Mouse (Mus musculus) kidney, postnatal 0 days (tissue): Measurements from ENCODE around the gene Nt5c1a. TPM values are rescaled to one million over a fixed set of nuclear protein-coding genes. Genes with fewer than 3 reads are reported as not detected.

Experiments used
- ATAC-seq: fragments of 200-750 bp; cut with Nextera tagmentation; replicated peaks from 2 replicates; pipeline ENCODE4 v1.8.0; 2017; ENCODE audit warnings: low read depth, moderate number of reproducible peaks, moderate TSS enrichment, moderate library complexity; ENCODE audit not compliant: low FRiP score
- DNase-seq: peaks from one replicate; pipeline ENCODE4 v3.0.0-alpha.2; 2016; ENCODE audit warnings: low spot score
- H3K27ac ChIP-seq: fragments of 300-500 bp; sonication (generic); 2 replicates; pipeline ENCODE4 v1.5.1; 2014; ENCODE audit warnings: mild to moderate bottlenecking
- H3K27me3 ChIP-seq: fragments of 300-500 bp; sonication (generic); 2 replicates; pipeline ENCODE4 v1.6.1; 2014; ENCODE audit warnings: low read length, mixed read lengths; ENCODE audit not compliant: insufficient read depth
- H3K36me3 ChIP-seq: fragments of 300-500 bp; sonication (generic); 2 replicates; pipeline ENCODE4 v1.6.1; 2014; ENCODE audit warnings: low read length, mixed read lengths; ENCODE audit not compliant: insufficient read depth
- H3K4me1 ChIP-seq: fragments of 300-500 bp; sonication (generic); replicated peaks from 2 replicates; pipeline ENCODE4 v1.6.1; 2014; ENCODE audit warnings: antibody characterized with exemption, low read length, mixed read lengths; ENCODE audit not compliant: insufficient read depth
- H3K4me2 ChIP-seq: fragments of 300-500 bp; sonication (generic); 2 replicates; pipeline ENCODE4 v1.6.1; 2014; ENCODE audit warnings: mild to moderate bottlenecking, low read length, moderate library complexity, mixed read lengths
- H3K4me3 ChIP-seq: fragments of 300-500 bp; sonication (generic); replicated peaks from 2 replicates; pipeline ENCODE4 v1.5.1; 2014; ENCODE audit warnings: low read depth, low read length
- H3K9ac ChIP-seq: fragments of 300-500 bp; sonication (generic); 2 replicates; pipeline ENCODE4 v1.6.1; 2014; ENCODE audit warnings: low read depth, low read length
- H3K9me3 ChIP-seq: fragments of 300-500 bp; sonication (generic); replicated peaks from 2 replicates; pipeline ENCODE4 v1.6.1; 2016; ENCODE audit warnings: low read length, inconsistent platforms, mixed read lengths
- CTCF ChIP-seq: IDR thresholded peaks from 2 replicates; pipeline ENCODE4 v1.5.1; 2016; ENCODE audit warnings: antibody characterized with exemption, low read depth, mild to moderate bottlenecking, moderate library complexity
- WGBS: fragments of 180-500 bp; shearing (Covaris S2); extraction: QIAGEN DNeasy Blood & Tissue Kit; methylation state at CpG from one replicate; pipeline ENCODE4 v1.1.7; 2014; 5-methylcytosine and 5-hydroxymethylcytosine counted together
- polyA plus RNA-seq: library from polyadenylated mRNA; unstranded; fragments of >200 nt; fragmentation: Nextera tagmentation; extraction: Ambion mirVana; gene quantifications from 2 replicates; pipeline ENCODE4 v1.2.1, GENCODE M21; 2015

The Nt5c1a gene
- polyA plus RNA-seq, 1 experiment from 2014 or later: 0.71 TPM

GRCm38 (mm10) chr4:123183239-123184056 lies 17.9 kb upstream of the Nt5c1a start:
- peak; percentile 88 for DNase-seq
- peak; percentile 73 for ATAC-seq
- no peaks in the 10 kb centered on the region for H3K9me3 ChIP-seq
- peaks cover 7% of the 10 kb centered on the region for H3K4me1 ChIP-seq
- peak overlapping the region; percentile 35 for H3K4me3 ChIP-seq
- no peak overlapping the region for H3K27ac ChIP-seq
- H3K9ac ChIP-seq: peak overlapping the region; percentile 9; the same call in 1 of the 2 replicates
- H3K36me3 ChIP-seq: no peaks in the 10 kb centered on the region
- TF ChIP-seq CTCF: no peak
- peaks cover 33% of the 10 kb centered on the region for H3K27me3 ChIP-seq
- H3K4me2 ChIP-seq: peak overlapping the region; percentile 61
- 11% methylated on average over 44 of the region's 44 CpGs for WGBS

- Histone ChIP-seq H3K27me3 (peaks cover 33% of the 10 kb centered on the region), H3K9me3 (no peaks in the 10 kb centered on the region), H3K4me3 (no peak overlapping the region), H3K4me1 (peaks cover 7% of the 10 kb centered on the region), H3K4me2 (no peak overlapping the region), H3K9ac (no peak overlapping the region), H3K27ac (no peak overlapping the region), H3K36me3 (no peaks in the 10 kb centered on the region)
- 42% methylated on average over 3 of the region's 3 CpGs for WGBS
- ATAC-seq (no peak), DNase-seq (no peak)
- no peak for TF ChIP-seq CTCF
Observed at GRCm38 (mm10) chr4:123184816-123185215, 16.5 kb upstream of the Nt5c1a start.

GRCm38 (mm10) chr4:123192336-123192735 lies 9.0 kb upstream of the Nt5c1a start:
- Histone ChIP-seq H3K36me3 (no peaks in the 10 kb centered on the region), H3K4me3 (no peak overlapping the region), H3K4me1 (no peaks in the 10 kb centered on the region), H3K9ac (no peak overlapping the region), H3K9me3 (no peaks in the 10 kb centered on the region), H3K4me2 (no peak overlapping the region), H3K27me3 (no peaks in the 10 kb centered on the region), H3K27ac (no peak overlapping the region)
- DNase-seq (no peak), ATAC-seq (no peak)
- no peak for TF ChIP-seq CTCF
- 73% methylated on average over 11 of the region's 11 CpGs for WGBS

GRCm38 (mm10) chr4:123193791-123194190 lies 7.5 kb upstream of the Nt5c1a start:
- no peak overlapping the region for H3K4me3 ChIP-seq
- no peak for TF ChIP-seq CTCF
- no peaks in the 10 kb centered on the region for H3K36me3 ChIP-seq
- no peaks in the 10 kb centered on the region for H3K4me1 ChIP-seq
- no peak overlapping the region for H3K27ac ChIP-seq
- H3K4me2 ChIP-seq: no peak overlapping the region
- H3K27me3 ChIP-seq: no peaks in the 10 kb centered on the region
- no peaks in the 10 kb centered on the region for H3K9me3 ChIP-seq
- WGBS: 87% methylated on average over 11 of the region's 11 CpGs
- H3K9ac ChIP-seq: no peak overlapping the region
- no peak for ATAC-seq
- no peak for DNase-seq

- no peak overlapping the region for H3K9ac ChIP-seq
- peaks cover 11% of the 10 kb centered on the region; the same call in 1 of the 2 replicates for H3K4me1 ChIP-seq
- H3K36me3 ChIP-seq: no peaks in the 10 kb centered on the region
- H3K27ac ChIP-seq: no peak overlapping the region; the same call in 1 of the 2 replicates
- ATAC-seq (no peak), DNase-seq (no peak)
- no peaks in the 10 kb centered on the region for H3K9me3 ChIP-seq
- 0 out of 2 replicates have a peak, but pooled peaks cover 6% of the 10 kb centered on the region for H3K27me3 ChIP-seq
- no peak overlapping the region for H3K4me3 ChIP-seq
- no peak for TF ChIP-seq CTCF
- H3K4me2 ChIP-seq: no peak overlapping the region
- 26% methylated on average over 6 of the region's 6 CpGs for WGBS
Observed at GRCm38 (mm10) chr4:123196695-123197094, 4.6 kb upstream of the Nt5c1a start.

GRCm38 (mm10) chr4:123200771-123201185 lies 526 bp upstream of the Nt5c1a start:
- Histone ChIP-seq H3K4me3 (peak overlapping the region; percentile 33), H3K27ac (no peak overlapping the region), H3K27me3 (0 out of 2 replicates have a peak, but pooled peaks cover 7% of the 10 kb centered on the region), H3K9me3 (no peaks in the 10 kb centered on the region), H3K4me1 (peaks cover 12% of the 10 kb centered on the region; the same call in 1 of the 2 replicates), H3K9ac (no peak overlapping the region), H3K4me2 (peak overlapping the region; percentile 69), H3K36me3 (no peaks in the 10 kb centered on the region)
- WGBS: 5% methylated on average over 15 of the region's 15 CpGs
- peak; percentile 85 for TF ChIP-seq CTCF
- ATAC-seq (peak; percentile 47), DNase-seq (peak; percentile 84)
